Mouse (Mus musculus) embryonic fibroblast, embryonic 13.5 days (primary cell): Measurements from ENCODE around the gene Mylk4.

Experiments used
- CTCF ChIP-seq: IDR thresholded peaks from 2 replicates; pipeline ENCODE4 v1.5.1; 2011; ENCODE audit warnings: mild to moderate bottlenecking, control low read depth, low read length, moderate library complexity, borderline replicate concordance; ENCODE audit not compliant: insufficient read depth
- POLR2A ChIP-seq: IDR thresholded peaks from 2 replicates; pipeline ENCODE4 v1.6.1; 2011; ENCODE audit warnings: low read depth, mild to moderate bottlenecking, control low read depth, low read length, moderate library complexity

- TF ChIP-seq POLR2A (no peak), CTCF (no peak)
These were observed 37.9 kb upstream of the Mylk4 start for GRCm38 (mm10) chr13:32821671-32822070.
